Mouse (Mus musculus) T-helper 17 cell (primary cell): Measurements from ENCODE around the gene Rcor1.

ENCODE experiments used
- in situ Hi-C, 2 experiments: fragments of 300-600 bp; cut with MboI, MseI; formaldehyde crosslinking; loops; 1 replicate in 1 of 2; 2 replicates in 1 of 2; pipeline ENCODE4 v1.15.1; 2025; ENCODE audit warnings: high pct_unique_total_duplicates in 2 of 2

Gene Rcor1

GRCm38 (mm10) chr12:111038976-111039612, at the start of gene Rcor1:
Rcor1 (plus strand) TSS chr12:111039351.
- in situ Hi-C loops = loop anchor here in 1 of 2 experiments (10.0 kb wide), 1 partner anchor 1836 kb away; no protein-coding TSS in a partner anchor

- in situ Hi-C loops = loop anchor here in 1 of 2 experiments (5.0 kb wide), 1 partner anchor 52 kb away; no protein-coding TSS in a partner anchor
Observed at GRCm38 (mm10) chr12:110989409-110989808, 49.7 kb upstream of the Rcor1 start.

GRCm38 (mm10) chr12:110990500-110990899, 48.7 kb upstream of the Rcor1 start:
- in situ Hi-C loops = loop anchor here in 1 of 2 experiments (5.0 kb wide), 1 partner anchor 53 kb away; no protein-coding TSS in a partner anchor

- in situ Hi-C loops = loop anchor here in 1 of 2 experiments (5.0 kb wide), 1 partner anchor 54 kb away; no protein-coding TSS in a partner anchor
Observed at GRCm38 (mm10) chr12:110991361-110992127, 47.6 kb upstream of the Rcor1 start.

- in situ Hi-C loops = loop anchor here in 1 of 2 experiments (5.0 kb wide), 1 partner anchor 55 kb away; no protein-coding TSS in a partner anchor
Observed at GRCm38 (mm10) chr12:110992128-110992553, 47.0 kb upstream of the Rcor1 start.

GRCm38 (mm10) chr12:110992771-110993170, 46.4 kb upstream of the Rcor1 start:
- in situ Hi-C loops = loop anchor here in 1 of 2 experiments (5.0 kb wide), 1 partner anchor 55 kb away; no protein-coding TSS in a partner anchor

- in situ Hi-C loops = loop anchor here in 1 of 2 experiments (5.0 kb wide), 1 partner anchor 56 kb away; no protein-coding TSS in a partner anchor
Observed at GRCm38 (mm10) chr12:110993226-110993625, 45.9 kb upstream of the Rcor1 start.

- in situ Hi-C loops = loop anchor here in 1 of 2 experiments (5.0 kb wide), 1 partner anchor 57 kb away; no protein-coding TSS in a partner anchor
Observed at GRCm38 (mm10) chr12:110994666-110995065, 44.5 kb upstream of the Rcor1 start.

- in situ Hi-C loops = no loop called here
Observed at GRCm38 (mm10) chr12:110998092-110998491, 41.1 kb upstream of the Rcor1 start.

GRCm38 (mm10) chr12:110999820-111000219, 39.3 kb upstream of the Rcor1 start:
- in situ Hi-C loops = no loop called here

- in situ Hi-C loops = no loop called here
Observed at GRCm38 (mm10) chr12:111000956-111001355, 38.2 kb upstream of the Rcor1 start.

GRCm38 (mm10) chr12:111004142-111004541, 35.0 kb upstream of the Rcor1 start:
- in situ Hi-C loops = no loop called here

GRCm38 (mm10) chr12:111005803-111006202, 33.3 kb upstream of the Rcor1 start:
- in situ Hi-C loops = no loop called here

GRCm38 (mm10) chr12:111006339-111006738, 32.8 kb upstream of the Rcor1 start:
- in situ Hi-C loops = no loop called here

- in situ Hi-C loops = no loop called here
Observed at GRCm38 (mm10) chr12:111007134-111008103, 31.7 kb upstream of the Rcor1 start.

GRCm38 (mm10) chr12:111008500-111009490, 30.4 kb upstream of the Rcor1 start:
- in situ Hi-C loops = no loop called here

- in situ Hi-C loops = no loop called here
Observed at GRCm38 (mm10) chr12:111009615-111010257, 29.4 kb upstream of the Rcor1 start.

GRCm38 (mm10) chr12:111016807-111017206, 22.3 kb upstream of the Rcor1 start:
- in situ Hi-C loops = no loop called here

- in situ Hi-C loops = no loop called here
Observed at GRCm38 (mm10) chr12:111018068-111018467, 21.1 kb upstream of the Rcor1 start.
